Mouse (Mus musculus): ENCODE measurements around the gene Ldhc.

GRCm38 (mm10) chr7:46842278-46842677 lies 18.7 kb upstream of the Ldhc start:
- TF ChIP-seq CTCF (IDR thresholded peaks at IDR 0.05; ENCODE audit: low read depth) (no peak), EP300 (optimal IDR thresholded peaks at IDR 0.05) (no peak)

Data from stomach, postnatal 0 days (tissue).